Mouse (Mus musculus) intestine, postnatal 0 days (tissue): Measurements from ENCODE around the gene Ankrd13d. TPM values are rescaled to one million over a fixed set of nuclear protein-coding genes. Genes with fewer than 3 reads are reported as not detected.

Source experiments
- ATAC-seq: fragments of 200-750 bp; cut with Nextera tagmentation; 2 replicates; pipeline ENCODE4 v1.8.0; 2017; ENCODE audit warnings: mild to moderate bottlenecking, moderate TSS enrichment, moderate library complexity
- H3K27ac ChIP-seq: fragments of 300-500 bp; sonication (generic); 2 replicates; pipeline ENCODE4 v1.5.1; 2014; ENCODE audit warnings: mild to moderate bottlenecking, low read depth, low read length, moderate library complexity
- H3K27me3 ChIP-seq: fragments of 300-500 bp; sonication (generic); replicated peaks from 2 replicates; pipeline ENCODE4 v1.6.1; 2014; ENCODE audit warnings: low read length, mixed read lengths; ENCODE audit not compliant: control insufficient read depth, insufficient read depth
- H3K36me3 ChIP-seq: fragments of 300-500 bp; sonication (generic); 2 replicates; pipeline ENCODE4 v1.6.1; 2014; ENCODE audit warnings: mild to moderate bottlenecking, moderate library complexity; ENCODE audit not compliant: control insufficient read depth, insufficient read depth
- H3K4me1 ChIP-seq: fragments of 300-500 bp; sonication (generic); replicated peaks from 2 replicates; pipeline ENCODE4 v1.6.1; 2014; ENCODE audit warnings: antibody characterized with exemption, low read length, mixed read lengths; ENCODE audit not compliant: control insufficient read depth, insufficient read depth
- H3K4me2 ChIP-seq: fragments of 300-500 bp; sonication (generic); replicated peaks from 2 replicates; pipeline ENCODE4 v1.6.1; 2014; ENCODE audit warnings: low read depth, mild to moderate bottlenecking, moderate library complexity
- H3K4me3 ChIP-seq: fragments of 300-500 bp; sonication (generic); 2 replicates; pipeline ENCODE4 v1.5.1; 2014; ENCODE audit warnings: low read depth, low read length
- H3K9ac ChIP-seq: fragments of 300-500 bp; sonication (generic); 2 replicates; pipeline ENCODE4 v1.6.1; 2014; ENCODE audit warnings: mild to moderate bottlenecking, low read depth, low read length
- H3K9me3 ChIP-seq: fragments of 300-500 bp; sonication (generic); 2 replicates; pipeline ENCODE4 v1.6.1; 2016; ENCODE audit warnings: mixed run types; ENCODE audit not compliant: control insufficient read depth
- CTCF ChIP-seq: sonication (generic); IDR thresholded peaks from 2 replicates; pipeline ENCODE4 v1.5.1; 2016; ENCODE audit warnings: low read depth, mild to moderate bottlenecking, control low read depth, antibody characterized with exemption, moderate library complexity
- WGBS: fragments of 180-500 bp; shearing (Covaris S2); extraction: QIAGEN DNeasy Blood & Tissue Kit; methylation state at CpG from one replicate; pipeline ENCODE4 v1.1.7; 2014; 5-methylcytosine and 5-hydroxymethylcytosine counted together
- polyA plus RNA-seq: library from polyadenylated mRNA; unstranded; fragments of >200 nt; fragmentation: Nextera tagmentation; extraction: Ambion mirVana; gene quantifications from 2 replicates; pipeline ENCODE4 v1.2.1, GENCODE M21; 2015

The Ankrd13d gene
- polyA plus RNA-seq, 1 experiment from 2014 or later: 2.0 TPM

- peak overlapping the region; percentile 84 for H3K4me2 ChIP-seq
- H3K9me3 ChIP-seq: no peaks in the 10 kb centered on the region
- H3K9ac ChIP-seq: peak overlapping the region; percentile 63
- no peaks in the 10 kb centered on the region for H3K27me3 ChIP-seq
- no peak for TF ChIP-seq CTCF
- peak overlapping the region; percentile 89 for H3K27ac ChIP-seq
- peak overlapping the region; percentile 53 for H3K4me3 ChIP-seq
- 18% methylated on average over 2 of the region's 2 CpGs for WGBS
- peak; percentile 65 for ATAC-seq
- no peaks in the 10 kb centered on the region for H3K36me3 ChIP-seq
- peaks cover 7% of the 10 kb centered on the region for H3K4me1 ChIP-seq
Observed at GRCm38 (mm10) chr19:4232186-4232572, 50.8 kb downstream of the Ankrd13d start.

- peak; percentile 82 for ATAC-seq
- H3K4me3 ChIP-seq: peak within 1 kb of the TSS; percentile 53
- H3K9ac ChIP-seq: peak within 1 kb of the TSS; percentile 63
- no peaks in the 10 kb centered on the region for H3K36me3 ChIP-seq
- H3K9me3 ChIP-seq: no peaks in the 10 kb centered on the region
- WGBS: 13% methylated on average over 26 of the region's 26 CpGs
- peaks cover 7% of the 10 kb centered on the region for H3K4me1 ChIP-seq
- peak within 1 kb of the TSS; percentile 84 for H3K4me2 ChIP-seq
- TF ChIP-seq CTCF: no peak
- peak within 1 kb of the TSS; percentile 89 for H3K27ac ChIP-seq
- H3K27me3 ChIP-seq: no peaks in the 10 kb centered on the region
Observed at GRCm38 (mm10) chr19:4231253-4232185, 51.4 kb downstream of the Ankrd13d start, which contains the start of gene Pold4. Gene Pold4, plus strand, starts transcription at chr19:4231899.

DNA sequence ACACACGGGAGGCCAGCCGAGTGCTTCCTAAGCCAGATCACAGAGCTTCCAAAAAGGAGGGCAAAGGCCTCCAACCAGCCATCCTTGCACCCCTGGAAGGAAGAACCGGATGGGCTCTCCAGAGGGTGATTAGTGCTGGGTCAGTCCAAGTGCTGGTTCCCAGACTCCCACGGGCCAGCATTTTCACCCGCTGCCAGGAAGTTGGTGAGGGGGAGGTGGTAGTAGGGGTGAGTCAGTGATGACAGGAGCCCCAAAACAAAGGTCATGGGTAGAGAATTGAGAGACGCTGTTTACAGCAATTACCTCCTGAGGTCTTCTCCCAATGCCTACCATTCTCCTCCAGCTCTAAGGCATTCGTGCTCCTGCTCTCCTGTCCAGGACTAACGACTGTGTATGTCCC, 52.5 kb downstream of the Ankrd13d start:
- ATAC-seq: no peak
- H3K4me2 ChIP-seq: no peak overlapping the region
- H3K27me3 ChIP-seq: no peaks in the 10 kb centered on the region
- H3K4me3 ChIP-seq: no peak overlapping the region
- no peaks in the 10 kb centered on the region for H3K36me3 ChIP-seq
- TF ChIP-seq CTCF: no peak
- no peaks in the 10 kb centered on the region for H3K9me3 ChIP-seq
- H3K9ac ChIP-seq: no peak overlapping the region
- H3K27ac ChIP-seq: no peak overlapping the region
- peaks cover 7% of the 10 kb centered on the region for H3K4me1 ChIP-seq
- 62% methylated on average over 8 of the region's 8 CpGs for WGBS

DNA sequence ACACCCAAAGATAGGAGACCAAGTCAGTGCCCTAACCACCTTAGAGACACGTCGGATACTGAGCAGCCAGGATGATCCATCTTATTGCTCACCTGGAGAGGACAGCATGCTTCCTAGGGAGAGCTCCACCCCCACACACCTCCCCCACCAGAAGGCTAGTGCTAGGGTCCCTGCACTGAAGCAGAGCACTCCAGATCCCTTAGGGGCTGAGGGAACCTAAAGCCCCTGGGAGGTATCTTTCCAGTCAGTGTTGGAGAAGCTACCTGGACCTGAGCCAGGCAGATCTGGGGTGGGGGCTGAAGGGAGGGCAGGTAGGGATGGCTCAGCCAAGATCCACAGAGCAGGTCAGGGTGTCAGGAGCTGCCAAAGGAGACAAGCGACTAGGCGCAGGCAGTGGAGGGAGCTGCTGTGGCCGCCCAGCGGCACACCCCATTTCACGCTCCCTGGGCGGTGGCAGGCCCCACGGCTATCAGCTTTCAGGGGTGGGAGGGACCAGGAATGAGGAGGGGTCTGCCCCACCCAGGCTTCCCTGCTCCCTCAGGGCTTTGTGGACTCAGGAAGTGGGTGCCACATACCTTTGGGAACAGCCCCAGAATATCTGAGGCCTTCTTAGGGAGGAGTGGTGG, 53.4 kb downstream of the Ankrd13d start:
- ATAC-seq: no peak
- no peaks in the 10 kb centered on the region for H3K9me3 ChIP-seq
- no peak overlapping the region for H3K27ac ChIP-seq
- no peaks in the 10 kb centered on the region for H3K36me3 ChIP-seq
- H3K4me1 ChIP-seq: peaks cover 7% of the 10 kb centered on the region
- H3K4me3 ChIP-seq: no peak overlapping the region
- WGBS: 38% methylated on average over 9 of the region's 9 CpGs
- no peaks in the 10 kb centered on the region for H3K27me3 ChIP-seq
- no peak overlapping the region for H3K4me2 ChIP-seq
- H3K9ac ChIP-seq: no peak overlapping the region
- no peak for TF ChIP-seq CTCF

DNA sequence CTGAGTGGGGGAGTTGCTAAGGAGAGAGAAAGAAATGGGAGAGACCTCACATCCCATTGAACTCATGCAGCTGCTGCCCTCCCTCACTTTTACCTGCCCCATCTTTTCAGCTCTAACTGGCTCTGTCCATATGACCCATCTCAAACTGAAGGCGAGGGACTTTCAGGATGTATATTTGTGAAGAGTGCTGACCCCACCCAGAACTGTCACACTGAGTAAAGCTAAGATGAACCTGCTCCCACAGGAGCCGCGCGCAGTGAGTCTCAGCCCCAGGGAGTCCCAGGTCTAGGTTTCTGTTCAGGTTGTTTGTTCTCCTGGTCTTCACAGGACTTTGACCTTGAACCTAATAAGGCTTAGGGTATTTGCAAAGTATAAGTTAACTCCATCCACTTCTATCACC, 54.0 kb downstream of the Ankrd13d start:
- no peak for ATAC-seq
- Histone ChIP-seq H3K36me3 (no peaks in the 10 kb centered on the region), H3K9me3 (no peaks in the 10 kb centered on the region), H3K4me1 (peaks cover 7% of the 10 kb centered on the region), H3K9ac (no peak overlapping the region), H3K27me3 (no peaks in the 10 kb centered on the region), H3K4me3 (no peak overlapping the region), H3K4me2 (0 out of 2 replicates have a peak overlapping the region, but pooled peaks have one; percentile 1), H3K27ac (no peak overlapping the region)
- no peak for TF ChIP-seq CTCF
- WGBS: 38% methylated on average over 4 of the region's 4 CpGs
